Mouse (Mus musculus): Measurements from ENCODE around the gene Tshz2.

Tshz2 gene

DNA sequence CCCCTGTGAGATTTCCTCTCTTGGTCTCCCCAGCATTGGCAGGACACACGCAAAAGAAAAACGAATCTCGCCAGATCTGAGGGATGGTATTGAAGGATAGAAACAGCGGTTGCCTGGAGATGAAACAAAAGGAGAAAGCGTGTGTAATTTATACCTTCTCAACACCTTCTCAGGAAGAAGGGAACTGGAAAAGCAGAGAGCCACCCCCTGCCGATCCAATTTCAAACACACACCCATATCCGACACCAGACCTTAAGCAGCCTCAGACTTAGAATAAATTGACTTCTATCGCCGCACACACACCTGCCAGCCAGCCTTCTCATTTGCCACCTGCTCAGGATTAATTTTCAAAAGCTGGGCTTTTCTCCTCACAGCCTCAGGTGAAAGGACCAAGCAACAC lies 390.9 kb downstream of the Tshz2 start:
- no peak for DNase-seq

DNA sequence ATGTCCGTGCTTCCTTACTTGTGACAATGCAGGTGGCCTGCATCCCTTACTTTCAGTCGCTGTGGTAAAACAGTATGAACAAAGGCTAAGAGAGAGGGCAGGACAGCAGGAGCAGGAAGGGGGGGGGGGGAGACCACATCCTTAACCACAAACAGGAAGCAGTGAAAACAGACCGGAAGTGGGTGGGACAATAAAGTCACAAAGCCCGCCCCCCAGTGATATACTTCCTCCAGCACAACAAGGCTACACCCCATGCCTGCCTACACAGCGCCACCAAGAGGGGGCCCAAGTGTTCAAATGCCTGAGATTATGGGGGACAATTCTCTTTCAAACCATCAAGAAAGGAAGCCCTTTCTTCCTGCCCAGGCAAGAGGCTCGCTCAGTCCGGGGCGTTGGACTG lies 392.1 kb downstream of the Tshz2 start:
- DNase-seq: no peak

DNA sequence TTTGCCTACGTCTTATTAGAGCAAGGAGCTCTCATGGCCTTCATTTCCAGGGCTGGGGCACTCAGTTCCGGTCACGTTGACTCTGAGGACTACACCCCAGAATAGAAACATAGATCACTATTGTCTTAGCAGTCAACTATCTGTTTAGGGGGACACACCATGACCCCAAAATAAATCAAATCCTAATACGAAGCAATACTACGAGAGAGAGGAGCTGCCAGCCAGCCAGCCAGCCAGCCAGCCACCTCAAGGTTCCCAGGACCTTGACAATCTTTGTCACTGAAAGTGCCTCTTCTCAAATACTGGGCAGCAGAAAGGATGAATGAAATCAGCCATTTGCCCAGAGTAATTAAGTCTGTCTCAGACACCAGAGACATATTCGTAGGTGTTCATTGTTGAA lies 393.1 kb downstream of the Tshz2 start:
- DNase-seq: no peak

DNA sequence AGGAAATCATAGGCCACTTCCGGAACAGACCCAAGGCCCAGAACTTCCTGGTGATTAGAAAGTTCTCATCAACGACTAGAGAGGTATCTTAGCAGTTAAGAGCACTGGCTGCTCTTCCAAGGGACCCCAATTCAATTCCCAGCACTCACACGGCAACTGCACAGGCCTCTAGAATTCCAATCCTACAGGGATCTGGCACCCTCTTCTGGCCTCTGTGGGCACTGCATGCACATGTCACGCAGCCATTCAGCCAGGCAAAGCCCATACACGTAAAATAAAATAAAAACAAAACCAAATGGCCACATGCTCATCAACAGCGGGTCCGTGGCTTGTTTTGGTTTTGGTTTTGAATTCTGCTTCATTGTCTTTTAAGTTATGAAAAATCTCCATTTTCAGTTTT lies 395.0 kb downstream of the Tshz2 start:
- peak; percentile 21 for DNase-seq

DNA sequence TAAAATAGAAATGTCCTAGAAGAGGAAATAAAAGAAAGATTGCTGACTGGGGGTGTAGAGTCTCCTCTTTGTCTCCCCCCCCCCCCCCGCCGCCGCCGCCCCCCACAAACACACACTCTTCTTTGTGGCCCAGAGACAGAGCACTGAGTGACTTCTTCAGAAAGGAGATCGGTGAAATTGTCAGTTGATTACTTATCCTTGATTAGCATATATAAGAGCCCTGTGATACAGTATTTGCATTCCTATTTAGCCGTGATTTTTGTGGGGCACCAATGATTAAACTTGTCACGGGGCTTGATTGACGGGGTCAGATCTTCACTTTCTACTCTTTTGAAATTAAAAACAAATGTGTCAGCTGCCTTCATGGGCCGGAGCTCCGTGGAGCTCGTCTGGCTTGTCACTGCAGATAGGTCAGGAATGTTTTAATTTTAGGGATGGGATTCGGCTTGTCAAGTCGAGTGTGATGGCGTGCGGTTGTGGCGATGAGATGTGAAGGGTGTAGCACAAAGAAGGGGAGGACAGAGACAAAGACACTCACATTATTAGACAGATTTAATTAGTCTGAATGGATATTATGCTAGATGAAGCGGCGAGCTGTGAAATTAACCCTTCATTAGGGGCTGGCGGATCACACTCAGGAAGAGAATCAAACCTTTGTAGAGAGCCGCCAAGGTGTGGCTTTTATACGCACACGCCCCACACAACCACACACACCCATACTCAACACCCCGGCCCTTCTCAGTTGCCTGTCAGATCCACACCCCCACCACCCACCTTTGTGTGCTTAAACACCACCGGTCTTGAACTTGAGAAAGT lies 395.9 kb downstream of the Tshz2 start:
- DNase-seq: no peak

DNA sequence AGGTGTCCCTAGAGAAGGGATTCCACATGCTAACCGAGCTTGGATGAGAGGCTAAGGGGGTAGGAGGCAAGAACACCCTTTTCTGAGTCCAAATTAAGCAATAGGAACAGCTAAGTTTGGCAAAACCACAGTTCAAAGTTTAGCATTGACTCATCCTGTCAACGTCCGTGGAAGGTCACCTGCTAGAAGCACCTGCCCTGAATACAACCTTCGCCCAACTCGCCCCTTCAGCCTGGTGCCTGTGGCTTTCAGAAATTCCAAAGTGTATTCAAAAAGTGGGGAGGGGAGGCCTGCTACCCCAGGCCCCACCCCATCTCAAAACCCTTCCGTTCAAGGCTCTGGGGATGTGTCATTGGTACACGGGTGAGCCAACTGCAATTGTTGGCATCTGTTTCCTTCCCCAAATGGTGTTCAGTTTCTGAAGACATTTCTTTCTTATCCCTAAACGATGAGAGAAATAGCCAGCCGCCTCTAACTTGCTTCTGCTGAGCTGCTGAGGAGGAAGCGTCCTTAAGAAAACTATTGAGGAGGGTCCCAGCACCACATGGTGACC lies 396.6 kb downstream of the Tshz2 start:
- DNase-seq: no peak

DNA sequence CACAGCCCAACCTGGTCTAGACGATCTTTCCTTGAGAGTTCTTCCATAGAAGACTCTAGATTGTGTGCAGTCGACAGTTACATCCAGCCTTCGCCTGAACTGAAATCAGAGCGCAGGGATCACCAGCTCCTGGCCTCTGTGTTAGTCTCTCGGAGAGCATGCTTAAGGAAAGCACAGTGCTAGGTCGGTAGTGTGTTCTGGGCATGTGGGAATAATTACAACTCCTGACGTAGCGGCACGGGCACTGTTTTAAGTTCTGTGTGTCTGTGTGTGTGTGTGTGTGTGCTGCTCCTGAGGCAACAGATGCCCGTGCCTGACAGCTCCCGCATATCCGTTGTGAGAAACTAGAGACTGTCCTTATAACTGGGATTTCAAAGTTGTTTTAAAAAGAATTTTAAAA lies 398.4 kb downstream of the Tshz2 start:
- DNase-seq: no peak

DNA sequence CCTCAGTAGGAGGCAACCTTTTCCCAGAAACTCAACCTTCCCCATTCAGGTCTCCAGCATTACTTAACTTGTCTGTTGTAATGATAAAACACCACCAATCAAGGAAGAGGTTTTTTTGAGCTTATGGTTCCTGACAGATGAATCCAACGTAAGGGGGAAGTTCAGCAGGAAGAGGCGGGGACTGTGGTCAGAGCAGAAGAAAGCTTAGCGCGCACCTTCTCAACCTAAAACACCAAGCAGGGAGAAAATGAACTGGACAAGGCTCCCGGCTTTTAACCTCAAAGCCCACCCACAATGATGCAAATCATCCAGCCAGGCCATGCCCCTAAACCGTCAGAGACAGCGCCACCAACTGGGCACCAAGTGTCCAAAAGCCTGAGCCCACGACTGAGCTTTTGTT lies 399.1 kb downstream of the Tshz2 start:
- DNase-seq: no peak

DNA sequence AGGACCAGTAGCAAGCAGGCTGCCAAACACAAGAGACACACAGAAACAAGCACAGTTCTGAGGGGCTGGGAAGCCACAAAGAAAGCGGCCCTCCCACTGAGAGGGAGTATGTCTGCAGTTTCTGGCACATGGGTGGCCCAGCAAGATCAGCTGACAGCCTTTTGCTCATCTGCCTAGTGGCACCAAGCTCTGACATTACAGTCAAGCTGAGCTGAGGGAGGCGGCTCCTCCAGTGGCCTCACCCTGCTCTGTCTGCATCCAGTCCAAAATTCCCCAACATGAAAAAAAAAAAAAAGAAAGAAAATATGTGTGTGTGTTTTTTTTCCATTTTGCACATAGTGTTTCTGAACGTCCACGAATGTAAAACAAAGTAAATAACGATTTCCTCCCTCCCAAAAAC lies 400.4 kb downstream of the Tshz2 start:
- peak; percentile 9 for DNase-seq

DNA sequence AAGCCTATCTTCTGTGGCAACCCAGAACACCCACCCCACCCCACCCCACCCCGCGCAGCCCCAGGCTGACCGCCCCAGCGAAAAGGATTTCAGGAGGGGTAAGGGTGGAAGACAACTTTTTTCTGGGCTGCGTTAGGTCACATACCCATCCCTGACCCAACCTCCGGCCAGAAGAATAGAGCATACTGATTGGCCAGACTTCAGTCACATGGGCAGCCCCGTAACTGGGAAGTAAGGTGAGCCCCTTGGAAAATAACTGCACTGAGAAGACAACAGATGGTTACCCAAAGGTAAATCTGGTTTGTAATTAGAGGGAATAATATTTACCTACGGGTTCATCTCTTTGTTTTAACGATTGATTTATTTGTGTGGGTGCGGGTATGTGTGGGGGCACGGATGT lies 402.0 kb downstream of the Tshz2 start:
- no peak for DNase-seq

DNA sequence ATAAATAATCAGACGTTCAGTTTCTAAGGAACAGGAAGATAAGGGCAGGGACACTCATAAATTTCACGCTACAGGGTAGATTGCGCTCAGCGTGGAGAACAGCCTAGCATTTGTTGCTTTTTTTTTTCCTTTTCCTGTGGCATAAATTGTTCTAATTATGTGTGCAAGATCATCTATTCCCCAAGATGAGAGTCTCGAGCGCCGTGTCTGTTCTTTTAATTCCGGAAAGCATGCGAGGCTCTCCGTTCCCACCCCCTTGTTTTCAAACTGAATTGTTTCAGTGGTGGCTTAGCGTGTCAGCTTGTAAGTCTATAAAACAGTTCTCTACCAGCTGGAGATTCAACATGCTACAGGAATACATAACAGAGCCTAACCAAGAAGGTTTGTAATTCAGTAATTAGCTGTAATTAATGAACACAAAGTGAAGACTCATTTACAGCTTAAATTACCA lies 404.0 kb downstream of the Tshz2 start:
- no peak for DNase-seq

DNA sequence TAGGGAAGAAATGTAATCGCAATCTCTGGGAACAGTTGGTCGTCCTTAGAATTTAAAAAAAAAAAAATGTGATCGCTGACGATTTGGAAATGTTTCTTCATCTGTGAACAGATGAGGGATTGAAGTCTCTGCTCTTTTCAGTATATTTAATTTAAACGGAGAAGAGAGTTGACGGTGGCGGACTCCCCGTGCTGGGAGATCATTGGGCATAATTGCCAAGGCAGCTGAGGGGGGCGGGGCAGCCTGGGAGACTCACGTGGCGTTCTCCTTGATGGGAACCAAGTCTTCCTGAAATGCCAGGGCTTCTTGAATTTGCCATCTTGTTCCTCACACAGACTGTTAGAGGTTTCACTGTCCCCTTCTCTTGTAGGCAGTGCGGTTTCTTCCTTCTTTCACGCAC lies 404.5 kb downstream of the Tshz2 start:
- DNase-seq: no peak

DNA sequence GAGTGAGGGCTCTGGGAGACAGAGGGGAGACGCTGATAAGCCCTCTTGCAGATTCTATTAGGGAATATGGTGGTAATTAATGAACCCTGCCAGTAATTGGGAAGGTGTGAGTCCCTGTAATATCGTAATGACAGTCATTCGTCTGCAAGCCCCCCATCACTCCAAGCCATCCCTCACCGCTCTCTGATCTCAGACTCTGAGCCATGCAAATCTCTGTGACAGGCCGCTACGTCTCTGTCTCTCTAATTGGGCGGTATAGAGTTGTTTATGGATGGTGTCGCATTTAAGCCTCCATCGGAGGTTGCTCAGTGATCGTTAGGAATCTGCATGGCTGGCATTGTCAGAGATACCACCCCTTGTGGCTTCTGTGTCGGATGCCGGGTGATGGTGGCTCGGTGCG lies 407.0 kb downstream of the Tshz2 start:
- DNase-seq: no peak

DNA sequence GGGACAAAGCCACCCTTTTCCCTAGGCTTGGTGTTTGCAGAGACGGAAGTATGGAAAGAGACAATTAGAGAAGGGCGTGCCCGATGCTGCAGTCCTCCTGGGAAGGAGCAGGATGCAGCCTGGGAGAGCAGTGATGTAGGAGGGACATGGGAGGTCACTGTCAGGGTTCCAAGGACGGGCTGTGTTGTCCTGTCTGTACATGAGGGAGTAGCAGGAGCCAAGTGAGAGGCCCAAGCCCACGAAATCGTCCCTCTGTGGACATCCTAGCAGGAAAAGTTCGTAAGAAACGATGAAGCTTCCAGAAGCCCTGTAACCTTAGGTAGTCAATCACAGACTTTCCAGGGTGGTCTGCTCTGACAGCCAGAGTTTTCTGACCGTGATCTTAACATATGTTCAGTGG lies 408.3 kb downstream of the Tshz2 start:
- peak; percentile 26 for DNase-seq

DNA sequence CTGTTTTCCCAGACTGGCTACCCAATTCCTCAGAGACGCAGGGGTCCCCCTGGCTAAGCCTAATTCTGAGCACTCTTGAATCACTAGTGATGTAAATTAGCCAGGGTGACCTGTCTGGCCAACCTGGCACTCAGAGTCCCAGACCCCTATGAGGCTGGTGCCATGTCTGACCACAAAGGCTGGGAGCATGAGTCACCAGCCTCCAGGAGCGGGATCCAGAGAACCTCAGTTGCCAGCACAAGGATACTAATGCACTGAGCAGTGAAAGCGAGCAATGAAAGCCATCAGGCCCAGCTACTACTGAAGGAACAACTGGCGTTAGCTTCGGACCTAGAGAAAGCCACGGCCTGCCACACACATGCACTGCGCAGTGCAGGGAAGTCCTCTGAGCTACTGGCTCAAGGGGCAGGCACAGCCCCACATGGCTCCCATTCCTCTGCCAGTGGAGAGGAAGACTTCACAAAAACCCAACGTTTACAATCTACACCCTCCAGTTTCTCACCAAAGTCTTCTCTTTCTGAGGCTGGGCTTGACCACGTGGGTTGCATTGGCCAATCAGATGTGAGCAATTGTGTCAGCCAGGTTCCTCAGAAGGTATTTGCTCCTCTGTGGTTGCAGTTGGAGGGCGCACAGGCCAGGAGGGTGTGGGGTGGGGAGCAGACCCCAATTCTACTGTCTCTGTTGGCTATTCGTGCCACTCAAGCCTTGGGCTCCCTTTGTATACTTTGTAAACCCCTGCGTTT lies 409.8 kb downstream of the Tshz2 start:
- no peak for DNase-seq

DNA sequence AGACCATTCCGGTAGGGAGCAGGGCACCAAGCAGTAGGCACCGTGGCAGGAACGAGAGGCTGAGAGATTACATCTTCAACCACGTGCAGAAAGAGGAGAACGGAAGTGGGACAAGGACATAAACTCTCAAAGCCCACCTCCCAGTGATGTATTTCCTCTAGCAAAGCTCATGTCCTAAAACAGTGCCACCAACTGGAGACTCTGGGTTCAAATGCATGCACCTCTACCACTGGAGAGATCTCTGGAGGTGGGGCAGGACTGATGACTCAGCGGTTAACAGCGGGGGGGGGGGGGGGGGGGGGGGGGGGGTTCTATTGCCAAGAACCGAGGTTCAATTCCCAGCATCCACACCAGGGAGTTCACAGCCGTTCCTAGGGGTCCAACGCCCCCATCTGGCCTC lies 410.5 kb downstream of the Tshz2 start:
- DNase-seq: no peak

DNA sequence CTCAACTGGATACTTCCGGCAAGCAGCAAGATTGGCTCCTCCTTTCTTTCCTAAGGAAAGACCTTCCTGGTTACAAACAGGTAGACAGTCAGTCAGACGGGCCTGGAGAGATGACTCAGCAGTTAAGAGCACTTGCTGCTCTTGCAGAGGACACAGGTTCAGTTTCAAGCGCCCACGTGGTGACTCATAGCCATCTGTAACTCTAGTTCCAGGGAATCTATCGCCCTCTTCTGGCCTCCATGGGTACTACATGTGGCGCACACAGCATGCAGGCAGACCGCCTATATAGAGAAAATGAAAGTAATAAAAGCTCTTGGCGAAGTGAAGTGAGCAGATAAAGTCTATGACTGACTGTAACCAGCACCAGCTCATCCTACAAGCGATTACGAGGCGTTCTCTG lies 413.1 kb downstream of the Tshz2 start:
- no peak for DNase-seq

DNA sequence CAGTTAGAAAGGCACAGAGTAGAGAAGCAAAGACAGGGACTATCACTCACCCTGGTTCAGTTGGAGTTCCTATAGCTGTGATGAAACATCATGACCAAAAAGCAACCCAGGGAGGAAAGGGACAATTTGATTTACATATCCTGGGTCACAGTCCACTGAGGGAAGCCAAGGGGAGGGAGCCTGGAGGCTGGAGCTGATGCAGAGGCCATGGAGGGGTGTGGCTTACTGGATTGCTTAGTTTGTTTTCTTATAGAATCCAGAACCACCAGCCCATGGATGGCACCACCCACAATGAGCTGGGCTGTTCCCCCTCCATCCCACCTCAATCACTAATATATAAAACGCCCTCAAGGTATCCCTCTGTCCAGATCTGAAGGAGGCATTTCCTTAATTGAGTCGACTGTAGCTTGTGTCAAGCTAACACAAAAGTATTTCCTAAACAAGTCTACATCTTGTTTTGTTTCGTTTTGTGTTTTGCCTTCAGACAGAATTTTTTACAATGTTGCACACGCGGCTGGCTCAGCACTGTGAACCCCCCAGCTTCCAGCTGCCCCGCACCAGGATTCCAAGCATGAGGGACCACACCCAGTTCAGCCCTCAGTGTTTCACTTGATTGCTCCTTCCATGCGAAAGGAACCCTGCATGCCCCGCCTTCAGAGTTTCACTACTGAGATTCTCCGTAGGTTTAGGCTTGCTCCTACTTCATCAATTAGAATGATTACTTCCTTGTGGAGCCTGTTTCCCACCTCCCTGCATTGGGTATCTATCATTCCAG lies 413.7 kb downstream of the Tshz2 start:
- no peak for DNase-seq

DNA sequence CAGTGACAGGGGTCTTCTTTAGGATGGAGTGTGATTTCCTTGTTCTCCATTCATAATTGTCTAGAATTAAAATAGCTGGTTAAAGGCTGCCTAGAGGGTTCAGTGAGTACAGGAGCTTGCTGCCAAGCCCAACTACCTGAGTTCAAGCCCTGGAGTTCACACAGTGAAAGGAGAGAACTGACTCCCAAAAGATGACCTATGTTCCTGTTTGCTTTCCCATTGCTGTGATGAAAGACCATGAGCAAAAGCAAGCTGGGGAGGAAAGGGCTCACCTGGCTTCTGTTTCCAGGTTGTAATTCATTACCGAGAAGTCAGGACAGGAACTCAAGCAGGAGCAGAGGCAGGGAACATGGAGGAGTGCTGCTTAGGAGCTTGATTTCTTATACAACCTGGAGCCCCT lies 416.0 kb downstream of the Tshz2 start:
- no peak for DNase-seq

DNA sequence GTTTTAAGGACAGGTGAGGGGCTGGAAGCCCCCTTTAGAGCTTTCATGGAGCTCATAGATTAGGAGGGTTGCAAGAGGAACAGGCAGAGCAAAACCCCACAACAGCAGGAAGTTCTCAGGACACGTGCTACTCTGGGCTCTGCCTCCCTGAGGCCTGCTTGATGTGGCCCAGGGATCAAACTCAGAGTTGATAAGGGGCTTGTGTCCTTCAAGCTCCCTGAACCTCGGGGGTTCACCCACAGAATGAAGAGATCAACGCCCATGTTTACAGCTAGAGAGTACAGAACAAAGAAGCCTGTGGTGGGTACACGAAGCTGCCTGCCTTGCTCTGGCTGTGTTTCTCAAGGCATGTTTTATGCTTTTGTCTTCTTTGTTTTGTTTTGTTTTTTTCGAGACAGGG lies 417.8 kb downstream of the Tshz2 start:
- DNase-seq: no peak

DNA sequence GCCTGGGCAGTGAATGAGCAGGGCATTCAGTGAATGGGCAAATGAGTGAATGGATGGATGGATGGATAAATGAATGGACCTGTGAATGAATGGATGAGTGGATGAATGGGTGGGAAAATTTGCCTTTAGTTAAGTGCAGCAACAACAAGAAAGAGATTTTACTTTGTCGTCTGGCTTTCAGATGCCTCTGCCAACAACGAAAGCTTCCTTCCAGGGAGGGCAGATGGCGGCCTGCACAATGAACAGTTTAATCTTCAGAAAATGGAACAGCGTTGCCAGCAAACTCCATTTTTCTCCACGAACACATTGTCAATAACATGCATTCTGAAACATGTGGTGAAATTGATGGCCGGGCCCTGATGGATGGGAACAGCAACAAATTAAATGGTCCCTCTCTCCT lies 418.6 kb downstream of the Tshz2 start:
- DNase-seq: no peak

DNA sequence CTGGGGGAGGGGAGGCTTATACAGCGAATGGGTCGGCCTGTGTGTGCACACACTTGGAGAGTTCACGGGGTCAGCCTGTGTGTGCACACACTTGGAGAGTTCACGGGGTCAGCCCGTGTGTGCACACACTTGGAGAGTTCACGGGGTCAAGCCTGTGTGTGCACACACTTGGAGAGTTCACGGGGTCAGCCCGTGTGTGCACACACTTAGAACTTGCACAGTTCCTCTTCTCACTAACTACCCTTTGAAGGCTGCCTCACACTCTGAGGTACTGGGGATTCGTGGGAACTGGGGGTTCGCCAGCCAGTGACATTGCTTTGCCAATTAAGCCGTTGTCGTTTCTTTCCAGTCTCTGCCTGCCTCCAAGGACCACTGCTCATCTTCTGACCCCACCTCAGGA lies 422.1 kb downstream of the Tshz2 start:
- DNase-seq: no peak

DNA sequence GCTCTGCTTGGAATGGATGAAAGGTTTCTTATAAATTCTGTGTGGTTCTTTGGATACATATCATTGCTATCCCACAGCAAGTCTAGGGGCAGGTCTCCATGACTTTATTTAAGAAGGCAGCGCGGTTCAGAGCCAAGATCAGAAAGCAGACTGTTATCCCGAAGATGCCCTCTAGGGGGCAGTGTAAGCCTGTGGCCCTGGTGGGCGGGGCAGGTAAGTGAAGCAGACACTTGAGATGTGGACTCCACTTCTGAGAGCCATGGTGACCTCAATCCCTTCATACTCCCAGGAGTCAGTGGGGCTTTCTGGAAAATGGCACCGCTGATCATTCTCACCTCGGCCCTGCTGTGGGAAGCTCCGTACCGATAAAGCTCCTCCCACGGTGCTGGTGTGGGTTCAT lies 422.6 kb downstream of the Tshz2 start:
- peak; percentile 64 for DNase-seq

DNA sequence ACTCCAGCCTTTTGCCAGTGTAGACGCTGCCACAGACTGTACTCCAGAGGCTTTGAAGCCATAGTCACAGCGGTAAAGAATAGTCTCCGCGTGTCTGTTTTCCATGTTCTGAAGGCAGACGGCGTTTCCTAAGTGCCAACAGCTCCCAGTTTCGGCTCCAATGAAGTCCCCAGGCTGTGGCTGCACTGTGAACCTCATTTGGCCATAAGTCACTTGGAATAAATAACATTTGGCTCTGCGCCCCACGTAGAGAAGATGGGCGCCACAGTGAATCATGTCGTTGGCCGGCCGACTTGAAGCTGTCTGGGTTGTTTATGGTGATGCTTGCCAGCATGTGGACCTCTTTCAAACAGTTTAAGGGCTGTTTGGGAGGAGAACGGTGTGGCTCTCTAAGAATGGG lies 426.0 kb downstream of the Tshz2 start:
- no peak for DNase-seq
